ENCODE assay signal across 16 mouse cellular contexts in the genomic region with DNA sequence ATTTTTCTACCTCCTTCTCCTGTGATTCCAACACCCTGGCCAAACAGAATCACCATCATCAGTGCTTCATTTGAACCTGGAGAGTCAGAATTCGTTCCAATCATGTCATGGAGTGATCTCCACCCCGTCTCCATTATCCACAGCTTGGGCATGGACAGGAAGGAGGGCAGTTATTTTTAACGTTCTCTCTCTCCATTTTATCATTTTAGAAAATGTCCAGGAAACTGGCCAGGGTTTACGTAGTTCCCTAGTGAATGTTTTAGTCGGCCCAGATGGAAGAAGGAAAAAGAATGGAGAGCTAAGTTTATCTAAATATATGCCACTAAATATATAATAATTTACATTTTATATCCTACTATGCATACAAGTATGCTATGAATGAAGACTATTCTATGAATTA.
"Had no signal": no experiment of that assay in that cellular context is flagged by ENCODE, and none has a peak within 500 bp of the region (broad histone marks: within the 10 kb centered on the region; RNA-seq: fewer than 3 reads in every experiment).

No protein-coding gene starts in this region.

- H3K27me3 ChIP-seq: neural tube, embryonic 13.5 days; neural tube, embryonic 15.5 days; stomach, embryonic 15.5 days had no signal

- H3K36me3 ChIP-seq: neural tube, embryonic 13.5 days; neural tube, embryonic 15.5 days; stomach, embryonic 15.5 days had no signal

- H3K4me3 ChIP-seq: neural tube, embryonic 13.5 days; neural tube, embryonic 15.5 days; stomach, embryonic 15.5 days had no signal

- H3K27ac ChIP-seq: neural tube, embryonic 13.5 days; neural tube, embryonic 15.5 days; stomach, embryonic 15.5 days; stomach, postnatal 0 days had no signal

- H3K9me3 ChIP-seq: neural tube, embryonic 13.5 days; neural tube, embryonic 15.5 days; stomach, embryonic 15.5 days had no signal

- H3K9ac ChIP-seq: neural tube, embryonic 13.5 days; neural tube, embryonic 15.5 days; stomach, embryonic 15.5 days had no signal

- H3K4me2 ChIP-seq: neural tube, embryonic 13.5 days; neural tube, embryonic 15.5 days; stomach, embryonic 15.5 days had no signal

- H3K4me1 ChIP-seq: neural tube, embryonic 13.5 days; neural tube, embryonic 15.5 days; stomach, embryonic 15.5 days had no signal

- DNase-seq: retina, postnatal 1 day; right cerebral cortex, adult 18-20 months; right cerebral cortex, postnatal 14 days; right cerebral cortex, postnatal 25 days; right cerebral cortex, postnatal 4 days; spleen, adult 18-20 months; thymus, adult 18-20 months; thymus, adult 2 months; thymus, postnatal 14 days; thymus, postnatal 25 days; thymus, postnatal 36 days; thymus, postnatal 4 days had no signal
